Mouse (Mus musculus) kidney, embryonic 15.5 days (tissue): ENCODE measurements around the gene Cdc14a. TPM values are rescaled to one million over a fixed set of nuclear protein-coding genes. Genes with fewer than 3 reads are reported as not detected.

Experiments
- ATAC-seq: fragments of 200-750 bp; cut with Nextera tagmentation; replicated peaks from 2 replicates; pipeline ENCODE4 v1.8.0; 2017; ENCODE audit warnings: moderate TSS enrichment; ENCODE audit not compliant: low FRiP score
- H3K27ac ChIP-seq: fragments of 300-500 bp; sonication (generic); 2 replicates; pipeline ENCODE4 v1.5.1; 2015; ENCODE audit warnings: mild to moderate bottlenecking, inconsistent platforms
- H3K27me3 ChIP-seq: fragments of 300-500 bp; sonication (generic); 2 replicates; pipeline ENCODE4 v1.6.1; 2015; ENCODE audit warnings: inconsistent platforms
- H3K36me3 ChIP-seq: fragments of 300-500 bp; sonication (generic); 2 replicates; pipeline ENCODE4 v1.6.1; 2015; ENCODE audit warnings: inconsistent platforms
- H3K4me1 ChIP-seq: fragments of 300-500 bp; sonication (generic); 2 replicates; pipeline ENCODE4 v1.6.1; 2015; ENCODE audit warnings: inconsistent platforms
- H3K4me2 ChIP-seq: fragments of 300-500 bp; sonication (generic); 2 replicates; pipeline ENCODE4 v1.6.1; 2015; ENCODE audit warnings: moderate library complexity, mild to moderate bottlenecking, inconsistent platforms
- H3K4me3 ChIP-seq: fragments of 300-500 bp; sonication (generic); replicated peaks from 2 replicates; pipeline ENCODE4 v1.5.1; 2015; ENCODE audit warnings: mild to moderate bottlenecking, inconsistent platforms
- H3K9ac ChIP-seq: fragments of 300-500 bp; sonication (generic); 2 replicates; pipeline ENCODE4 v1.6.1; 2015; ENCODE audit warnings: mild to moderate bottlenecking, inconsistent platforms
- H3K9me3 ChIP-seq: fragments of 300-500 bp; sonication (generic); replicated peaks from 2 replicates; pipeline ENCODE4 v1.6.1; 2016; ENCODE audit warnings: inconsistent platforms
- WGBS: fragments of 180-500 bp; shearing (Covaris S2); methylation state at CpG from one replicate; pipeline ENCODE4 v1.1.7; 2015; ENCODE audit warnings: mixed read lengths; 5-methylcytosine and 5-hydroxymethylcytosine counted together
- polyA plus RNA-seq: library from polyadenylated mRNA; unstranded; fragments of >200 nt; fragmentation: Nextera tagmentation; extraction: Ambion mirVana; gene quantifications from 2 replicates; pipeline ENCODE4 v1.2.1, GENCODE M21; 2015

The Cdc14a gene
- polyA plus RNA-seq, 1 experiment from 2014 or later, result 14.7 TPM

DNA sequence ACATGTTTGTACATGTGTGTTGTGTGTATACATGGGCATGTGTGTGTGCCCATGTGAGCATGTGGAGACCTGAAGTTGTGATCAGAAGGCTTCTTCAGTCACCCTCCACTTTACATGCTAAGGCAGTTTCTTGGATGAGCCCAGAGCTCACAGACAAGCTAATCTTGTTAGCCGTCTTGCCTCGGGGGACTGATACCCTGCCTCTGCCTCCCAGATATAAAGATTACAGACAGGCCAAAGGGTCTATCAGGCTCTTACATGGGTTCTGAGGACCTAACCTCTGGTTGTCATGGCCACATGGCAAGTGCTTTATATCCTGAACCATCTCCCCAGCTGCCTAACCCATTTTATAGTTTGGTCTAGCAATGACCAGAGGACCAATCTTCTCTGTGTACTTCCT, 112.7 kb downstream of the Cdc14a start:
- no peak for ATAC-seq
- H3K9ac ChIP-seq, result no peak overlapping the region
- H3K4me2 ChIP-seq, result no peak overlapping the region
- no peak overlapping the region for H3K27ac ChIP-seq
- peaks cover 32% of the 10 kb centered on the region for H3K36me3 ChIP-seq
- no peaks in the 10 kb centered on the region for H3K4me1 ChIP-seq
- no peak overlapping the region for H3K4me3 ChIP-seq
- H3K9me3 ChIP-seq, result no peaks in the 10 kb centered on the region
- no peaks in the 10 kb centered on the region for H3K27me3 ChIP-seq
- WGBS, result 78% methylated on average over 2 of the region's 2 CpGs

- H3K4me2 ChIP-seq, result no peak overlapping the region
- peaks cover 36% of the 10 kb centered on the region for H3K36me3 ChIP-seq
- H3K4me3 ChIP-seq, result no peak overlapping the region
- H3K27me3 ChIP-seq, result no peaks in the 10 kb centered on the region
- WGBS, result 93% methylated on average over 4 of the region's 4 CpGs
- H3K27ac ChIP-seq, result no peak overlapping the region
- H3K4me1 ChIP-seq, result no peaks in the 10 kb centered on the region
- no peak overlapping the region for H3K9ac ChIP-seq
- H3K9me3 ChIP-seq, result no peaks in the 10 kb centered on the region
- no peak for ATAC-seq
Observed at GRCm38 (mm10) chr3:116310672-116311071, 113.2 kb downstream of the Cdc14a start.

GRCm38 (mm10) chr3:116310033-116310432, 113.8 kb downstream of the Cdc14a start:
- H3K9me3 ChIP-seq, result no peaks in the 10 kb centered on the region
- peaks cover 42% of the 10 kb centered on the region for H3K36me3 ChIP-seq
- no peaks in the 10 kb centered on the region for H3K4me1 ChIP-seq
- 91% methylated on average over 10 of the region's 10 CpGs for WGBS
- H3K4me2 ChIP-seq, result no peak overlapping the region
- H3K4me3 ChIP-seq, result no peak overlapping the region
- no peak for ATAC-seq
- H3K27me3 ChIP-seq, result no peaks in the 10 kb centered on the region
- H3K27ac ChIP-seq, result no peak overlapping the region
- no peak overlapping the region for H3K9ac ChIP-seq

- H3K27ac ChIP-seq, result no peak overlapping the region
- peaks cover 39% of the 10 kb centered on the region for H3K36me3 ChIP-seq
- no peak overlapping the region for H3K9ac ChIP-seq
- no peaks in the 10 kb centered on the region for H3K4me1 ChIP-seq
- no peaks in the 10 kb centered on the region for H3K27me3 ChIP-seq
- ATAC-seq, result no peak
- no peak overlapping the region for H3K4me2 ChIP-seq
- H3K9me3 ChIP-seq, result no peaks in the 10 kb centered on the region
- WGBS, result 84% methylated on average over 18 of the region's 18 CpGs
- H3K4me3 ChIP-seq, result no peak overlapping the region
Observed at GRCm38 (mm10) chr3:116304800-116305753, 118.8 kb downstream of the Cdc14a start.

DNA sequence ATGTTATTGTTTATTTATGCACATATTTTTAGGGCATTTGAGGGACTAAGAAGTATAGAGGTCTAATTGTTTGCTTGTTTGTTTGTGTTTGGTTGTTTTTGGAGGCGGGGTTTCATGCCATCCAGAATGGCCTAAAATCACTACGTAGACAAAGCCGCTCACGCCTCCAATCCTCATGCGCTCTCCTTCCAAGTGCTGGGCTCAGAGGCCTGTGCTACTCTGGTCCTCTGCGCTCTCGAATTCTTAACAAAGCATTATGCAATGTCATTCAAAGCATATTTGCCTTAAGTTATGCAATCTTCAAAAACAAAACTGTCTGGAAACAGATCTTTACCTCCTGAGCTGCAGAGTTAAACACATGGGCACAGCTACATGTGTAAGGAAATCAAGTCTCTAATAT, 121.3 kb downstream of the Cdc14a start:
- no peaks in the 10 kb centered on the region for H3K4me1 ChIP-seq
- H3K36me3 ChIP-seq, result peaks cover 42% of the 10 kb centered on the region
- no peaks in the 10 kb centered on the region for H3K27me3 ChIP-seq
- no peak overlapping the region for H3K27ac ChIP-seq
- WGBS, result 98% methylated on average over 7 of the region's 7 CpGs
- H3K4me3 ChIP-seq, result no peak overlapping the region
- no peaks in the 10 kb centered on the region for H3K9me3 ChIP-seq
- no peak for ATAC-seq
- no peak overlapping the region for H3K4me2 ChIP-seq
- no peak overlapping the region for H3K9ac ChIP-seq

- no peak overlapping the region for H3K9ac ChIP-seq
- H3K36me3 ChIP-seq, result peaks cover 46% of the 10 kb centered on the region
- no peaks in the 10 kb centered on the region for H3K9me3 ChIP-seq
- H3K4me2 ChIP-seq, result no peak overlapping the region
- no peak for ATAC-seq
- no peak overlapping the region for H3K27ac ChIP-seq
- no peaks in the 10 kb centered on the region for H3K27me3 ChIP-seq
- 77% methylated on average over 6 of the region's 6 CpGs for WGBS
- no peaks in the 10 kb centered on the region for H3K4me1 ChIP-seq
- no peak overlapping the region for H3K4me3 ChIP-seq
Observed at GRCm38 (mm10) chr3:116301754-116302153, 122.1 kb downstream of the Cdc14a start.

DNA sequence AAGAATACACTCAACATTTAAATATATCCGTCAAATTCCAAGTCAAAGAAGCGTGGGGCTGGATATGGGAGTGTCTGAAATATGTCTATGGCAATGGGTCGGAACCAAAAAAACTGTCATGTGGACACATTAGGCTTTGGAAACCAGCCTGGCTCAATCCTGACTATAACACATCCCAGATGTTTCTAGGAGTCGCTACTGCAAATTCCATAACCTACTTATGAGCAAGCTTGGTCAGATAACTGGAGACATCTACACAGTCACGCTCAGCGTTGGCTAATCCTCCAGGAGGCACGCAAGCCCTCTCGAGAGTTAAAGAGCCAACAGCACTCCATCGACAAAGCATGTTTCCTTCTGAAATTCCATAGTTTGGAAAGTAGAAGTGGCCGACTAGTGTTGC, 125.1 kb downstream of the Cdc14a start:
- no peak for ATAC-seq
- H3K27ac ChIP-seq, result no peak overlapping the region
- 86% methylated on average over 10 of the region's 10 CpGs for WGBS

DNA sequence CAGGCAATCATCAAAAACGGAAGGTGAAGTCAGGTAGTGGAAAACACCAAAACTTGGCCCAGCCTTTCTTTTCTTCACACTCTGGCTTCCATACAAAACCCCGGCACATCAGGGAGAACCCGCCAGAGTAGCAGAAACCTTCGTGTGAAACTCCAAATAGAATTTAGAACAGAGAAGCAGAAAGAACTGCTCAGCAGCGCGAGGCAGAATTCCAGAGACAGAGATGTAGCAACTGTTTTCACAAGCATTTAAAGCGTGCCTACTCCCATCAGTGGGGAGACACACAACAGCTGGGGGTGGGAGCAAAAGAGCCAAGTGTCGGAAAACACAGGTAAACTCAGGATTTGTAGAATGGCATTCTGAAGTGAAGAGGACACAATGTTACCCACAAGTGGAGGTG, 125.8 kb downstream of the Cdc14a start:
- H3K4me2 ChIP-seq, result no peak overlapping the region
- H3K27ac ChIP-seq, result no peak overlapping the region
- no peaks in the 10 kb centered on the region for H3K4me1 ChIP-seq
- no peak overlapping the region for H3K9ac ChIP-seq
- no peaks in the 10 kb centered on the region for H3K27me3 ChIP-seq
- peaks cover 47% of the 10 kb centered on the region for H3K36me3 ChIP-seq
- H3K9me3 ChIP-seq, result no peaks in the 10 kb centered on the region
- no peak for ATAC-seq
- H3K4me3 ChIP-seq, result no peak overlapping the region
- 83% methylated on average over 8 of the region's 8 CpGs for WGBS

More for the DNA sequence above, 125.1 kb downstream of the Cdc14a start:
- no peaks in the 10 kb centered on the region for H3K9me3 ChIP-seq
- H3K4me1 ChIP-seq, result no peaks in the 10 kb centered on the region
- H3K9ac ChIP-seq, result no peak overlapping the region
- no peak overlapping the region for H3K4me3 ChIP-seq
- H3K27me3 ChIP-seq, result no peaks in the 10 kb centered on the region
- no peak overlapping the region for H3K4me2 ChIP-seq
- peaks cover 43% of the 10 kb centered on the region for H3K36me3 ChIP-seq

- peaks cover 54% of the 10 kb centered on the region for H3K36me3 ChIP-seq
- H3K27ac ChIP-seq, result no peak overlapping the region
- H3K9ac ChIP-seq, result no peak overlapping the region
- H3K9me3 ChIP-seq, result no peaks in the 10 kb centered on the region
- H3K27me3 ChIP-seq, result no peaks in the 10 kb centered on the region
- no peak for ATAC-seq
- no peaks in the 10 kb centered on the region for H3K4me1 ChIP-seq
- no peak overlapping the region for H3K4me2 ChIP-seq
- WGBS, result 95% methylated on average over 7 of the region's 7 CpGs
- H3K4me3 ChIP-seq, result no peak overlapping the region
Observed at GRCm38 (mm10) chr3:116297170-116297569, 126.7 kb downstream of the Cdc14a start.

- Histone ChIP-seq H3K4me1 (no peaks in the 10 kb centered on the region), H3K27ac (no peak overlapping the region), H3K4me3 (no peak overlapping the region), H3K9me3 (no peaks in the 10 kb centered on the region), H3K9ac (no peak overlapping the region), H3K4me2 (no peak overlapping the region), H3K36me3 (peaks cover 46% of the 10 kb centered on the region), H3K27me3 (no peaks in the 10 kb centered on the region)
- ATAC-seq, result no peak
- 80% methylated on average over 9 of the region's 9 CpGs for WGBS
Observed at GRCm38 (mm10) chr3:116290041-116290815, 133.6 kb downstream of the Cdc14a start.

DNA sequence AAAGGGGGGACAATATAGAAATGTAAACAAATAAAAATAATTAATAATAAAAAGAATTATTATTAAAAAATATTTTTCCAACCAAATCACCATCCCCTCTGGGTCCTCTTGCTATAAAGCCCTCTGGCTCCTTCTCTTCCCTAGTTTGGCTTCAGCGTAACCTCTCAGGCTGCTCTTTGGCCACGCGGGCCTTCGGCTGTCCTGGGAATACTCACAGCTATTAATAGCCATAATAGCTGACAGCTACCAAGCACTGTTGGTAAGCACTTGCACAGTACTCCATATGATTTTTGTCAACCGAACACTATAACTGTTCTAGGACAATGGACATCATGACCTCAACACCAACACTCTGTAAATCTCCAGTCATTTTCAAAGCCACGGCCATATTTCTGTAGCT, 135.0 kb downstream of the Cdc14a start:
- peaks cover 37% of the 10 kb centered on the region for H3K36me3 ChIP-seq
- no peak for ATAC-seq
- H3K9me3 ChIP-seq, result no peaks in the 10 kb centered on the region
- no peak overlapping the region for H3K4me3 ChIP-seq
- H3K4me2 ChIP-seq, result no peak overlapping the region
- no peak overlapping the region for H3K27ac ChIP-seq
- no peaks in the 10 kb centered on the region for H3K27me3 ChIP-seq
- H3K9ac ChIP-seq, result no peak overlapping the region
- no peaks in the 10 kb centered on the region for H3K4me1 ChIP-seq
- 73% methylated on average over 6 of the region's 6 CpGs for WGBS

DNA sequence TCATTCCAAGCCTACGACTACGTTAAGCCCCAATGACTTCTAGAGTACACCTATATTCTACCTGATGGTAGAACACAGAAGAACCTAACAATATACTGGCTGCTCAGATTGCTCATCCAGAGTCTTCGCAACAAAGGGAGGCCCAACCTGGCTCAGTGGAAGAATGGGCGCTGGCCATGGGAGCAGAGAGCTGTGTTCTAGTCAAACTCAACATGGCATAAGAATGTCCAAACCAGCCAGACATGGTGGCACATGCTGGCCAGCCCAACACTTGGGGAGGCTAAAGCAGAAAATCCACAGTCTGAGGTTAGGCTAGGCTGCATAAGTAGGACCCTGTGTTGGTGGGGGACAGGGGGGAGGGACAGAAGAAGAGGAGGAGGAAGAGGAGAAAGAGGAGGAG, 139.1 kb downstream of the Cdc14a start:
- no peak; the same call in 1 of the 2 replicates for ATAC-seq
- H3K4me2 ChIP-seq, result no peak overlapping the region
- no peak overlapping the region for H3K4me3 ChIP-seq
- no peaks in the 10 kb centered on the region for H3K27me3 ChIP-seq
- no peaks in the 10 kb centered on the region for H3K4me1 ChIP-seq
- WGBS, result 96% methylated on average over 4 of the region's 4 CpGs
- H3K9me3 ChIP-seq, result no peaks in the 10 kb centered on the region
- no peak overlapping the region for H3K9ac ChIP-seq
- peaks cover 9% of the 10 kb centered on the region; the same call in 1 of the 2 replicates for H3K36me3 ChIP-seq
- H3K27ac ChIP-seq, result no peak overlapping the region
